7 mouse cellular contexts compared by ENCODE assay signal in genomic region chr19:47910117-47910618, GRCm38 (mm10). TPM values are rescaled to one million over a fixed set of nuclear protein-coding genes. Genes with fewer than 3 reads are reported as not detected.
DNase-seq lines count a peak whose midpoint lies in the region; ATAC-seq and TF ChIP-seq lines count a peak whose summit lies in the region.

No protein-coding gene starts in this region.

- DNase-seq in B cell, adult 2 months = peak; percentile 36 to 44
- peak; percentile 49 for DNase-seq in CH12.LX (ENCODE audit: extremely low read depth)
- no peak for DNase-seq in midbrain, embryonic 10.5 days (ENCODE audit: low spot score)
- no peak for DNase-seq in left cerebral cortex, adult 8-10 months (ENCODE audit: low spot score in 2 of 2)
- no peak for DNase-seq in yolk sac, embryonic 10.5 days (ENCODE audit: low spot score)

- H3K27me3 ChIP-seq in CH12.LX (replicated peaks) = no peaks in the 10 kb centered on the region
- no peaks in the 10 kb centered on the region for H3K27me3 ChIP-seq in hindbrain, embryonic 12.5 days
- H3K27me3 ChIP-seq in midbrain, embryonic 10.5 days (ENCODE audit: low read depth, poor library complexity, severe bottlenecking) = no peaks in the 10 kb centered on the region

- no peaks in the 10 kb centered on the region for H3K9me3 ChIP-seq in CH12.LX (replicated peaks; ENCODE audit: low read length)
- H3K9me3 ChIP-seq in hindbrain, embryonic 12.5 days (replicated peaks) = no peaks in the 10 kb centered on the region
- no peaks in the 10 kb centered on the region for H3K9me3 ChIP-seq in midbrain, embryonic 10.5 days (replicated peaks)

- no peak for TF ChIP-seq RAD21 in CH12.LX (IDR thresholded peaks at IDR 0.05; ENCODE audit: low read depth, low read length)

- in situ Hi-C loops in CH12.LX (cut with MboI; ENCODE audit: low pct_ligation_motif_present, low pct_unique_long_range_greater_than_20kb, low sequenced_read_pairs) = no loop called here

- peak overlapping the region; percentile 43 for H3K27ac ChIP-seq in CH12.LX (ENCODE audit: insufficient read depth, low read depth)
- H3K27ac ChIP-seq in hindbrain, embryonic 12.5 days = peak overlapping the region; percentile 98
- H3K27ac ChIP-seq in midbrain, embryonic 10.5 days (replicated peaks) = peak overlapping the region; percentile 98

- H3K4me2 ChIP-seq in CH12.LX (ENCODE audit: insufficient read depth, low read depth, poor library complexity, severe bottlenecking) = peak overlapping the region; percentile 66
- peak overlapping the region; percentile 60 for H3K4me2 ChIP-seq in hindbrain, embryonic 12.5 days (replicated peaks)

- TF ChIP-seq EP300 in CH12.LX (IDR thresholded peaks at IDR 0.05; ENCODE audit: low read length) = no peak

- TF ChIP-seq POLR2A in CH12.LX (IDR thresholded peaks at IDR 0.05; ENCODE audit: low read depth, low read length) = no peak; the same call in 1 of the 2 replicates

- dilution Hi-C loops in CH12.LX (cut with MboI; ENCODE audit: extremely low pct_ligation_motif_present, extremely low pct_unique_long_range_greater_than_20kb, low sequenced_read_pairs) = no loop called here

- WGBS in hindbrain, embryonic 12.5 days = 42% methylated on average over 4 of the region's 4 CpGs
- 46% methylated on average over 4 of the region's 4 CpGs for WGBS in midbrain, embryonic 10.5 days

- H3K79me2 ChIP-seq in CH12.LX (replicated peaks; ENCODE audit: control insufficient read depth, extremely low read depth, insufficient read depth, poor library complexity, severe bottlenecking) = peaks cover 12% of the 10 kb centered on the region

- no peak overlapping the region for H3K9ac ChIP-seq in CH12.LX (ENCODE audit: insufficient read depth, low read depth)
- H3K9ac ChIP-seq in hindbrain, embryonic 12.5 days = peak overlapping the region; percentile 78

- peak overlapping the region in 1 of 3 experiments; percentile 17 for H3K4me3 ChIP-seq in CH12.LX (replicated peaks in 1 of 3; ENCODE audit: low read depth in 2 of 3, low read length in 2 of 3, poor library complexity in 1 of 3)
- no peak overlapping the region for H3K4me3 ChIP-seq in hindbrain, embryonic 12.5 days
- H3K4me3 ChIP-seq in midbrain, embryonic 10.5 days = peak overlapping the region; percentile 53

- H3K4me1 ChIP-seq in CH12.LX (ENCODE audit: control insufficient read depth in 1 of 2, insufficient read depth in 2 of 2) = peaks cover 23 to 71% of the 10 kb centered on the region in 2 experiments
- H3K4me1 ChIP-seq in hindbrain, embryonic 12.5 days = peaks cover 29% of the 10 kb centered on the region
- peaks cover 42% of the 10 kb centered on the region for H3K4me1 ChIP-seq in midbrain, embryonic 10.5 days

- peaks cover 4 to 73% of the 10 kb centered on the region in 2 experiments for H3K36me3 ChIP-seq in CH12.LX (replicated peaks in 1 of 2; ENCODE audit: control insufficient read depth in 1 of 2, insufficient read depth in 1 of 2, low read length in 1 of 2)
- H3K36me3 ChIP-seq in hindbrain, embryonic 12.5 days = 0 out of 2 replicates have a peak, but pooled peaks cover 2% of the 10 kb centered on the region
- H3K36me3 ChIP-seq in midbrain, embryonic 10.5 days = peaks cover 28% of the 10 kb centered on the region; the same call in 1 of the 2 replicates

- ATAC-seq in hindbrain, embryonic 12.5 days (ENCODE audit: low FRiP score) = peak; percentile 3; the same call in 1 of the 2 replicates
- ATAC-seq in frontal cortex, adult (ENCODE audit: low TSS enrichment) = no peak

- TF ChIP-seq CTCF in CH12.LX (conservative IDR thresholded peaks at IDR 0.05 in 1 of 2, IDR thresholded peaks at IDR 0.05 in 1 of 2; ENCODE audit: low read depth in 2 of 2, low read length in 2 of 2) = no peak

TF ChIP-seq in CH12.LX, 34 proteins besides CTCF, POLR2A, EP300 and RAD21:
- 0 out of 2 replicates have a peak, but pooled peaks have one; percentile 31 for TF ChIP-seq MAZ (IDR thresholded peaks at IDR 0.05; ENCODE audit: low read depth, low read length)
- no peak for TF ChIP-seq JUND (conservative IDR thresholded peaks at IDR 0.05; ENCODE audit: low read depth, low read length)
TF ChIP-seq in CH12.LX: peak in this region for 1.

RNA-seq across cellular contexts. Expression of gene Cfap43, which starts 8.9 kb away (rescaled TPM):
- total RNA-seq in CH12.LX (2012; rRNA removed) (2.9 and 3.2 TPM in 2 replicates), CH12.LX (2014; rRNA removed) (11.7 and 15.2 TPM in 2 replicates)
- 12.7 and 15.5 TPM in 2 replicates for polyA plus RNA-seq in CH12.LX (2012; ENCODE audit: insufficient read length, low read depth)
- polyA plus RNA-seq in hindbrain, embryonic 12.5 days (2016; fragmentation: Nextera tagmentation; extraction: Ambion mirVana) = 1.7 and 3.2 TPM in 2 replicates
- 0.06 and 0.09 TPM in 2 replicates for polyA plus RNA-seq in midbrain, embryonic 10.5 days (2016; fragmentation: Nextera tagmentation; extraction: Ambion mirVana)
- 1 to 10 TPM in 2 of 4 experiments, under 1 TPM in 2; 0.46 to 1.2 (median 0.99) TPM for total RNA-seq in left cerebral cortex, adult 8-10 months (2022)

RNA-seq across cellular contexts. Expression of gene Itprip, which starts 8.9 kb away (rescaled TPM):
- total RNA-seq in CH12.LX (2012; rRNA removed) = 9.5 and 9.6 TPM in 2 replicates
- total RNA-seq in CH12.LX (2014; rRNA removed) = 10.9 and 11.8 TPM in 2 replicates
- polyA plus RNA-seq in CH12.LX (2012; ENCODE audit: insufficient read length, low read depth) = 8.7 and 9.9 TPM in 2 replicates
- polyA plus RNA-seq in hindbrain, embryonic 12.5 days (2016; fragmentation: Nextera tagmentation; extraction: Ambion mirVana) = 16.1 and 16.6 TPM in 2 replicates
- polyA plus RNA-seq in midbrain, embryonic 10.5 days (2016; fragmentation: Nextera tagmentation; extraction: Ambion mirVana) = 21.7 and 22.9 TPM in 2 replicates
- 1 to 10 TPM in 2 of 4 experiments, under 1 TPM in 2; 0.74 to 1.7 (median 1.2) TPM for total RNA-seq in left cerebral cortex, adult 8-10 months (2022)

RNA-seq across cellular contexts. Expression of gene Cfap58, which starts 27.3 kb away (rescaled TPM):
- 0.17 TPM in 1 of 2 replicates, not detected in the other for total RNA-seq in CH12.LX (2012; rRNA removed)
- total RNA-seq in CH12.LX (2014; rRNA removed) = 0.13 and 0.15 TPM in 2 replicates
- 0.27 and 0.33 TPM in 2 replicates for polyA plus RNA-seq in CH12.LX (2012; ENCODE audit: insufficient read length, low read depth)
- polyA plus RNA-seq in hindbrain, embryonic 12.5 days (2016; fragmentation: Nextera tagmentation; extraction: Ambion mirVana) = 0.30 and 0.72 TPM in 2 replicates
- 0.07 and 0.19 TPM in 2 replicates for polyA plus RNA-seq in midbrain, embryonic 10.5 days (2016; fragmentation: Nextera tagmentation; extraction: Ambion mirVana)
- under 1 TPM; 0.15 to 0.39 (median 0.36) TPM for total RNA-seq in left cerebral cortex, adult 8-10 months (2022)

RNA-seq across cellular contexts. Expression of gene Gsto2, which starts 44.8 kb away (rescaled TPM):
- total RNA-seq in CH12.LX (2012; rRNA removed) = 0.38 and 1.4 TPM in 2 replicates
- total RNA-seq in CH12.LX (2014; rRNA removed) = 0.86 and 1.3 TPM in 2 replicates
- 0.49 and 0.76 TPM in 2 replicates for polyA plus RNA-seq in CH12.LX (2012; ENCODE audit: insufficient read length, low read depth)
- polyA plus RNA-seq in hindbrain, embryonic 12.5 days (2016; fragmentation: Nextera tagmentation; extraction: Ambion mirVana) = 0.96 and 1.3 TPM in 2 replicates
- polyA plus RNA-seq in midbrain, embryonic 10.5 days (2016; fragmentation: Nextera tagmentation; extraction: Ambion mirVana) = 1.4 and 1.6 TPM in 2 replicates
- 1 to 10 TPM; 1.5 to 2.6 (median 2.2) TPM for total RNA-seq in left cerebral cortex, adult 8-10 months (2022)

RNA-seq across cellular contexts. Expression of gene Gsto1, which starts 55.4 kb away (rescaled TPM):
- total RNA-seq in CH12.LX (2012; rRNA removed) (80.0 and 86.5 TPM in 2 replicates), CH12.LX (2014; rRNA removed) (106 and 111 TPM in 2 replicates)
- 111 and 113 TPM in 2 replicates for polyA plus RNA-seq in CH12.LX (2012; ENCODE audit: insufficient read length, low read depth)
- polyA plus RNA-seq in hindbrain, embryonic 12.5 days (2016; fragmentation: Nextera tagmentation; extraction: Ambion mirVana) = 102 and 106 TPM in 2 replicates
- 78.1 and 92.2 TPM in 2 replicates for polyA plus RNA-seq in midbrain, embryonic 10.5 days (2016; fragmentation: Nextera tagmentation; extraction: Ambion mirVana)
- 10 to 100 TPM; 47.5 to 55.8 (median 51.4) TPM for total RNA-seq in left cerebral cortex, adult 8-10 months (2022)

Comparison
In these comparisons a context has a peak if more than half of its experiments do, and no peak if none do; other contexts are left out.
1. DNase-seq: peak in B cell, adult 2 months (2 of 2) and CH12.LX (single experiment); none in midbrain, embryonic 10.5 days (single experiment), left cerebral cortex, adult 8-10 months (0 of 2) and yolk sac, embryonic 10.5 days (single experiment).
2. H3K27ac ChIP-seq: peak in every context shown above with its lines; median percentile 98 in hindbrain, embryonic 12.5 days; 98 in midbrain, embryonic 10.5 days; 43 in CH12.LX.